Comparison of ENCODE assay signal across 8 mouse cellular contexts in the genomic region with DNA sequence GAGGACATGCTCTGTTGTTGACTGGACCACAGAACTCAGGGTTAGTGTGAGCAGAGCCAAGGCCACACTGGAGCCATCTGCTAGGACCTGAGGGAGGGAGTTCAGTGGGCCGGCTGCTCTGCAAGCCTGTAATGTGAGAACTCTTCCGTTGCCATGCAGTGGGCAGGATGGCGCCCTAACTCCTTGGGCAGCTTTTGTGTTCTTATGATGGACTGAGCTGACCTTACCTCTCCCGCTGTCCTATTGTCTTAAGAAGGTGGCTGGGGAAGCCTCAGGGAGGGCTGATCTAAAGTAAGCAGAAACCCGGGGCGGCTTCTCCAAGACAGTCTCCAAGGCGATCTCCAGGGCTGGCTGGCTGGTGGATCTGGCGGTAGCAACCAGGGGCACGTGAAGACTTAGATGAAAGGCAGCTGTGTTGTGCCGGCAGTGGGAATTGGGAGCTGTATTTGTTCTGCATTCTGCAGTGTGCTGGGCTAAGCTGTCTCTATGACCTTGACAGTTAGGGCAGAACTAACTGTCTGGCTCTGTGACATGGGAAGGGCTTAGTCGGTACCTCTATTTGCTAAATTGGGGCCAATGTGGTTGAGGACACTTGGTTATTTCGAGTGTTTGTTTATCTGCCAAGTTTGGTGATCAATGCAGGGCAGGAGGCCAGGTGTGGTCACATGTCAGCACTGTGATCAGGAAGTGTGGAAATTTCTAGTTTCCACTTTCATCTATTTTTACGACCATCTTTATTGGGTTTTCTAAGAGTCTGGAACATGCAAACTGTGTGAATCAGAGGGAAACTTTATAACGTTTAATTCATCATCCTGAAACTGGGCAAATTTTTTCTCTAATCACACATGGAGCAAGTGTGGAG.
A peak's percentile ranks its signal among the peaks of the same experiment; 100 is the strongest.
DNase-seq lines count a peak whose midpoint lies in the region; ATAC-seq lines count a peak whose summit lies in the region.

No protein-coding gene starts in this region.

- H3K4me3 ChIP-seq in kidney, embryonic 14.5 days (ENCODE audit: low read length) = no peak overlapping the region
- H3K4me3 ChIP-seq in hindbrain, embryonic 14.5 days (replicated peaks; ENCODE audit: low read length) = no peak overlapping the region
- no peak overlapping the region for H3K4me3 ChIP-seq in midbrain, embryonic 11.5 days (ENCODE audit: low read depth, low read length)

- no peak overlapping the region for H3K9ac ChIP-seq in kidney, embryonic 14.5 days (ENCODE audit: low read depth, low read length)
- H3K9ac ChIP-seq in hindbrain, embryonic 14.5 days = no peak overlapping the region
- no peak overlapping the region for H3K9ac ChIP-seq in midbrain, embryonic 11.5 days (ENCODE audit: low read length)

- no peak overlapping the region for H3K4me2 ChIP-seq in kidney, embryonic 14.5 days (replicated peaks; ENCODE audit: low read depth, low read length)
- H3K4me2 ChIP-seq in hindbrain, embryonic 14.5 days (replicated peaks) = no peak overlapping the region
- H3K4me2 ChIP-seq in midbrain, embryonic 11.5 days = no peak overlapping the region

- H3K36me3 ChIP-seq in kidney, embryonic 14.5 days (ENCODE audit: control insufficient read depth, insufficient read depth, low read length) = no peaks in the 10 kb centered on the region
- H3K36me3 ChIP-seq in hindbrain, embryonic 14.5 days (replicated peaks; ENCODE audit: control insufficient read depth, insufficient read depth) = no peaks in the 10 kb centered on the region
- no peaks in the 10 kb centered on the region for H3K36me3 ChIP-seq in midbrain, embryonic 11.5 days (ENCODE audit: control insufficient read depth, insufficient read depth, low read length)

- H3K9me3 ChIP-seq in kidney, embryonic 14.5 days (ENCODE audit: control insufficient read depth, low read length) = no peaks in the 10 kb centered on the region
- no peaks in the 10 kb centered on the region for H3K9me3 ChIP-seq in hindbrain, embryonic 14.5 days (ENCODE audit: control insufficient read depth, low read length)
- H3K9me3 ChIP-seq in midbrain, embryonic 11.5 days (ENCODE audit: control insufficient read depth, low read length) = no peaks in the 10 kb centered on the region

- H3K4me1 ChIP-seq in kidney, embryonic 14.5 days (ENCODE audit: control insufficient read depth, insufficient read depth, low read length) = peaks cover 6% of the 10 kb centered on the region
- peaks cover 19% of the 10 kb centered on the region for H3K4me1 ChIP-seq in hindbrain, embryonic 14.5 days (replicated peaks; ENCODE audit: control insufficient read depth, insufficient read depth, low read length)
- no peaks in the 10 kb centered on the region for H3K4me1 ChIP-seq in midbrain, embryonic 11.5 days (ENCODE audit: control insufficient read depth, insufficient read depth, low read length)

- no peak for DNase-seq in kidney, adult 18-20 months
- DNase-seq in brain, adult 2 months (ENCODE audit: low read depth, low spot score) = peak; percentile 79
- DNase-seq in fibroblast of lung, adult 2 months (ENCODE audit: low read depth) = peak; percentile 41
- no peak for DNase-seq in hindbrain, embryonic 14.5 days (ENCODE audit: low spot score)
- no peak for DNase-seq in midbrain, embryonic 11.5 days (ENCODE audit: low spot score, missing footprints)
- DNase-seq in spleen, postnatal 10 days (ENCODE audit: low spot score in 2 of 2) = no peak
- no peak for DNase-seq in adipocyte (ENCODE audit: low spot score)

- no peaks in the 10 kb centered on the region for H3K27me3 ChIP-seq in kidney, embryonic 14.5 days (ENCODE audit: control insufficient read depth, insufficient read depth, low read length)
- H3K27me3 ChIP-seq in hindbrain, embryonic 14.5 days (ENCODE audit: control insufficient read depth, insufficient read depth, low read length) = no peaks in the 10 kb centered on the region
- no peaks in the 10 kb centered on the region for H3K27me3 ChIP-seq in midbrain, embryonic 11.5 days (ENCODE audit: control insufficient read depth, insufficient read depth, low read length)

- 0 out of 2 replicates have a peak overlapping the region, but pooled peaks have one; percentile 12 for H3K27ac ChIP-seq in kidney, embryonic 14.5 days (ENCODE audit: low read depth, low read length)
- H3K27ac ChIP-seq in hindbrain, embryonic 14.5 days = no peak overlapping the region
- no peak overlapping the region for H3K27ac ChIP-seq in midbrain, embryonic 11.5 days (ENCODE audit: low read depth, low read length)

- ATAC-seq in kidney, embryonic 14.5 days (ENCODE audit: low FRiP score, low TSS enrichment) = peak; percentile 63
- ATAC-seq in hindbrain, embryonic 14.5 days (ENCODE audit: low FRiP score) = peak; percentile 76
- ATAC-seq in midbrain, embryonic 11.5 days (ENCODE audit: low FRiP score) = peak; percentile 75

- 29% methylated on average over 14 of the region's 14 CpGs for WGBS in kidney, embryonic 14.5 days
- 30% methylated on average over 14 of the region's 14 CpGs for WGBS in hindbrain, embryonic 14.5 days
- whole genome bisulfite sequencing in midbrain, embryonic 11.5 days = 36% methylated on average over 14 of the region's 14 CpGs

Comparison
In these comparisons a context has a peak if more than half of its experiments do, and no peak if none do; other contexts are left out.
1. DNase-seq: peak in brain, adult 2 months (single experiment) and fibroblast of lung, adult 2 months (single experiment); none in kidney, adult 18-20 months (single experiment), hindbrain, embryonic 14.5 days (single experiment), midbrain, embryonic 11.5 days (single experiment), spleen, postnatal 10 days (0 of 2) and adipocyte (single experiment).
2. Peak in every context shown above with its lines, with median percentiles within 50 percentile points of each other: ATAC-seq.